Mouse (Mus musculus): Measurements from ENCODE around the gene Atat1. TPM values are rescaled to one million over a fixed set of nuclear protein-coding genes. Genes with fewer than 3 reads are reported as not detected.
A peak's percentile ranks its signal among the peaks of the same experiment; 100 is the strongest.

The Atat1 gene
- total and polyA plus RNA-seq, 3 experiments, result 5.7 to 12.5 (median 10.4) TPM

DNA sequence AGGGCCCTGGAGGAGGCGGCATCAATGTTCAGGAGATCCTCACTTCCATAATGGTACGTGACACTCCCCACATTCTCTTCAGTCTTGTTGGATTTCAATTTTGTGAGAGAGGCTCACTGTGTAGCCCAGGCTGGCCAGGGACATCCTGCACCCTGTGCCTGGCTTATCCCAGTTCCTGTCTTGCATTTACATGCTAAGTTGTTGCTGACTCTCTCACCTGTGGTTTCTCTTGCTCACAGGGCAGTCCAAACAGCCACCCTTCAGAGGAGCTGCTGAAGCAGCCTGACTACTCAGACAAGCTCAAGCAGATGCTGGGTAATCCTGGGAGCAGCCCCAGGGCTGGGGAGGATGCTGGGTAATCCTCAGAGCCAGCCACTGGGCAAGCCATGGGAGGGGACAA, 19.7 kb upstream of the Atat1 start:
- Histone ChIP-seq H3K4me1 (ENCODE audit: control insufficient read depth in 1 of 2, insufficient read depth in 2 of 2) (no peaks in the 10 kb centered on the region), H3K36me3 (replicated peaks in 1 of 2; ENCODE audit: control insufficient read depth in 1 of 2, insufficient read depth in 1 of 2, low read length in 1 of 2) (peaks cover 61 to 66% of the 10 kb centered on the region in 2 experiments), H3K9ac (ENCODE audit: insufficient read depth, low read depth) (no peak overlapping the region), H3K9me3 (replicated peaks; ENCODE audit: low read length) (no peaks in the 10 kb centered on the region), H3K27me3 (replicated peaks) (no peaks in the 10 kb centered on the region), H3K79me2 (replicated peaks; ENCODE audit: control insufficient read depth, extremely low read depth, insufficient read depth, poor library complexity, severe bottlenecking) (no peaks in the 10 kb centered on the region), H3K4me2 (ENCODE audit: insufficient read depth, low read depth, poor library complexity, severe bottlenecking) (no peak overlapping the region), H3K27ac (ENCODE audit: insufficient read depth, low read depth) (no peak overlapping the region), H3K4me3 (replicated peaks in 1 of 3; ENCODE audit: low read depth in 2 of 3, low read length in 2 of 3, poor library complexity in 1 of 3) (no peak overlapping the region)
- in situ Hi-C loops (cut with MboI; ENCODE audit: low pct_ligation_motif_present, low pct_unique_long_range_greater_than_20kb, low sequenced_read_pairs) (no loop called here), dilution Hi-C loops (cut with MboI; ENCODE audit: extremely low pct_ligation_motif_present, extremely low pct_unique_long_range_greater_than_20kb, low sequenced_read_pairs) (no loop called here)
- no peak for TF ChIP-seq MAX (IDR thresholded peaks at IDR 0.05; ENCODE audit: low read length)
- no peak for TF ChIP-seq MAZ (IDR thresholded peaks at IDR 0.05; ENCODE audit: low read depth, low read length)
- no peak for TF ChIP-seq SIN3A (IDR thresholded peaks at IDR 0.05; ENCODE audit: low read length)
- no peak for TF ChIP-seq IRF4 (IDR thresholded peaks at IDR 0.05; ENCODE audit: low read depth, low read length)
- TF ChIP-seq CHD1 (IDR thresholded peaks at IDR 0.05; ENCODE audit: low read depth, low read length), result no peak
- no peak for DNase-seq (ENCODE audit: extremely low read depth)

DNA sequence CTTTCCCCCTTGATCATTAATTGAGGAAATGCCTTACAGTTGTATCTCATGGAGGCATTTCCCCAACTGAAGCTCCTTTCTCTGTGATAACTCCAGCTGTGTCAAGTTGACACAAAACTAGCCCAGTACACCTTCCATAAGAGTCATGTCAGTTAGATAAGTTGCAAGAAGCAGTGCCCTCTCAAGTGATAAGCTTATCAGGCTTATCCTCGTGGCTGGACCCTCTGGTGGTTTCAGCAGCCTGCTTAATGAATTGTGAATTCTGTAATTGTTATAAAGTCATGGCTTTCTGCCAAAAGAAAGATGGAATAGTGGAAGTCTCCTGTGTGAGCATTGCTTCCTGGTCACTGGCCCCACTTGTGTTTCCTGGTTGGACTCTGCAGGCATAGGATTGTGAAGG, 17.6 kb upstream of the Atat1 start:
- Histone ChIP-seq H3K4me3 (replicated peaks in 1 of 3; ENCODE audit: low read depth in 2 of 3, low read length in 2 of 3, poor library complexity in 1 of 3) (no peak overlapping the region), H3K4me1 (ENCODE audit: control insufficient read depth in 1 of 2, insufficient read depth in 2 of 2) (peaks cover 0 to 14% of the 10 kb centered on the region in 2 experiments; a peak in 2 of 4 replicates), H3K4me2 (ENCODE audit: insufficient read depth, low read depth, poor library complexity, severe bottlenecking) (no peak overlapping the region), H3K9ac (ENCODE audit: insufficient read depth, low read depth) (no peak overlapping the region), H3K27ac (ENCODE audit: insufficient read depth, low read depth) (no peak overlapping the region), H3K36me3 (replicated peaks in 1 of 2; ENCODE audit: control insufficient read depth in 1 of 2, insufficient read depth in 1 of 2, low read length in 1 of 2) (peaks cover 76 to 84% of the 10 kb centered on the region in 2 experiments), H3K27me3 (replicated peaks) (no peaks in the 10 kb centered on the region), H3K9me3 (replicated peaks; ENCODE audit: low read length) (no peaks in the 10 kb centered on the region), H3K79me2 (replicated peaks; ENCODE audit: control insufficient read depth, extremely low read depth, insufficient read depth, poor library complexity, severe bottlenecking) (peaks cover 3% of the 10 kb centered on the region)
- dilution Hi-C loops (cut with MboI; ENCODE audit: extremely low pct_ligation_motif_present, extremely low pct_unique_long_range_greater_than_20kb, low sequenced_read_pairs) (no loop called here), in situ Hi-C loops (cut with MboI; ENCODE audit: low pct_ligation_motif_present, low pct_unique_long_range_greater_than_20kb, low sequenced_read_pairs) (no loop called here)
- no peak for TF ChIP-seq USF1 (IDR thresholded peaks at IDR 0.05; ENCODE audit: low read depth, low read length)
- TF ChIP-seq HCFC1 (IDR thresholded peaks at IDR 0.05; ENCODE audit: low read depth, low read length), result no peak
- no peak for TF ChIP-seq MYC (IDR thresholded peaks at IDR 0.05; ENCODE audit: low read depth, low read length)
- TF ChIP-seq TCF12 (IDR thresholded peaks at IDR 0.05; ENCODE audit: low read depth, low read length), result no peak
- TF ChIP-seq SMC3 (IDR thresholded peaks at IDR 0.05; ENCODE audit: low read depth, low read length), result no peak
- no peak for DNase-seq (ENCODE audit: extremely low read depth)

DNA sequence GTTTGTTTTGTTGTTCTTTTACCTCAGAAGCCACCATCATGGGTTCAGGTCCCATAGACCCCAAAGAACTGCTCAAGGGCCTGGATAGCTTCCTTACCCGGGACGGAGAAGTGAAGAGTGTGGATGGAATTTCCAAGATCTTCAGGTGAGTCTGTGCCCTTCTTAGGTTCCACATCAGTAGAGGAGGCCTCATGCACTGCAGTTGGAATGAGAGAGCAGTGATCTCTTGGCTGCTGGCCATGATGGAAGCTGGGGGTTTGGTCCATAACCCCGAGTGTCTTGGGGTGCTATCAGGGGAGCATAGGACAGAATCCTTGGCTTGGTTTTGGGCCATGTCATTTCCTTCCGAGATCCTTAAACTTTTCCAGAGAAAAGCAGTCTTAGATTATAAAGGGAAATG, 13.4 kb upstream of the Atat1 start:
- Histone ChIP-seq H3K9ac (ENCODE audit: insufficient read depth, low read depth) (no peak overlapping the region), H3K9me3 (replicated peaks; ENCODE audit: low read length) (no peaks in the 10 kb centered on the region), H3K4me1 (ENCODE audit: control insufficient read depth in 1 of 2, insufficient read depth in 2 of 2) (peaks cover 6 to 47% of the 10 kb centered on the region in 2 experiments; a peak in 3 of 4 replicates), H3K79me2 (replicated peaks; ENCODE audit: control insufficient read depth, extremely low read depth, insufficient read depth, poor library complexity, severe bottlenecking) (peaks cover 15% of the 10 kb centered on the region), H3K4me2 (ENCODE audit: insufficient read depth, low read depth, poor library complexity, severe bottlenecking) (no peak overlapping the region), H3K27ac (ENCODE audit: insufficient read depth, low read depth) (no peak overlapping the region), H3K4me3 (replicated peaks in 1 of 3; ENCODE audit: low read depth in 2 of 3, low read length in 2 of 3, poor library complexity in 1 of 3) (no peak overlapping the region), H3K36me3 (replicated peaks in 1 of 2; ENCODE audit: control insufficient read depth in 1 of 2, insufficient read depth in 1 of 2, low read length in 1 of 2) (peaks cover 50 to 81% of the 10 kb centered on the region in 2 experiments), H3K27me3 (replicated peaks) (no peaks in the 10 kb centered on the region)
- TF ChIP-seq MAFK (IDR thresholded peaks at IDR 0.05; ENCODE audit: insufficient replicate concordance, low read length) (no peak), MAZ (IDR thresholded peaks at IDR 0.05; ENCODE audit: low read depth, low read length) (no peak), POLR2A (IDR thresholded peaks at IDR 0.05; ENCODE audit: low read depth, low read length) (peak; percentile 24; the same call in 1 of the 2 replicates), RAD21 (IDR thresholded peaks at IDR 0.05; ENCODE audit: low read depth, low read length) (no peak)
- no peak for DNase-seq (ENCODE audit: extremely low read depth)
- dilution Hi-C loops (cut with MboI; ENCODE audit: extremely low pct_ligation_motif_present, extremely low pct_unique_long_range_greater_than_20kb, low sequenced_read_pairs) (no loop called here), in situ Hi-C loops (cut with MboI; ENCODE audit: low pct_ligation_motif_present, low pct_unique_long_range_greater_than_20kb, low sequenced_read_pairs) (no loop called here)

All from CH12.LX (cell line).